Mouse (Mus musculus): ENCODE results near the gene Izumo2. TPM values are rescaled to one million over a fixed set of nuclear protein-coding genes. Genes with fewer than 3 reads are reported as not detected.

Izumo2 gene
- polyA plus RNA-seq, 1 experiment = not detected

DNA sequence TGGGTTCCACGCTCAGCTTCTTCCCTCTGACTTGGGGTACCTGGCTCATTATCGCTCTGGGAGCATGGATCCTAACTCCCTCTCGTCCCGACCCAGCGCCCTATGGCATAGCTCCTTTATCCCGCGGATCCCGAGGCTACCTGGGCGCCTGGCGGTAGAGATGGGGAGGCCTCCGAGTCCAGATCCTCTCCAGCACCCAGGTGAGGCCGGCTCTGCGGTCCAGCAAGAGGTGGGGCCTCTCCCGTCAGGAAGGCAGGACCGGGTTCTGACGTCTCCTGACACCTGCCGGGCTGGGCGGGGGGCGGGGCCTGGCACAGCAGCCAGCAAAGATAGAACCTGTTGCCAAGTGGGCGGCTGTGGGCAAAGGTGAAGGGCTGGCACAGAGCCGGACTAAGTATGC lies 39.4 kb upstream of the Izumo2 start:
- 23% methylated on average over 21 of the region's 21 CpGs for WGBS
- Histone ChIP-seq H3K4me3 (replicated peaks; ENCODE audit: control insufficient read depth, low read depth, low read length) (no peak overlapping the region), H3K27ac (ENCODE audit: control insufficient read depth, insufficient read depth, low read depth, low read length, poor library complexity) (no peak overlapping the region), H3K4me1 (ENCODE audit: control insufficient read depth, insufficient read depth, low read length) (no peaks in the 10 kb centered on the region; the same call in 1 of the 2 replicates)
- TF ChIP-seq CTCF (IDR thresholded peaks at IDR 0.05; ENCODE audit: control insufficient read depth, insufficient read depth, low read length) = no peak
- TF ChIP-seq POLR2A (IDR thresholded peaks at IDR 0.05; ENCODE audit: borderline replicate concordance, control insufficient read depth, low read depth, low read length) = no peak

DNA sequence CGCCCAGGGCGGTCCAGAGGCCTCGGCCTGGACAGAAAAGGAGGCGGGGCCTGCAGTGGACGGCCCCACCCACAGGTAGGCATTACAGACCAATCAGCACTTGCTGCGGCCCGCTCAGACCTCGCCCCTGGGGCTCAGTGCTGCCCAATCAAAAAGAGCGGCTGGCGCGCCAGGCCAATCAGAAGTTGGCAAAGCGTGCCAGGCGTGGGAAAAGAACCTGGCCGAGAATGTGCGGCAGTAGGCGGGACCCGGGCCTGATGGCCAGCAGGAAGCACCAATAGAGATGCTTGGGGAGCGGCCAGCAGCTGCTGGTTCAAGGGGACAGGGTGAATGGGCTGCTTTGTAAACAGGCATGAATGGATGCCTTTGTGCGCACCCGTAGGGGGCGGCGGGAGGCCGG lies 37.7 kb upstream of the Izumo2 start, which contains the start of gene Myh14:
Gene Myh14 (minus strand): TSS at position 41 of the 400 bp plus-strand sequence.
- Histone ChIP-seq H3K4me3 (replicated peaks; ENCODE audit: control insufficient read depth, low read depth, low read length) (no peak within 1 kb of the TSS), H3K4me1 (ENCODE audit: control insufficient read depth, insufficient read depth, low read length) (no peaks in the 10 kb centered on the region; the same call in 1 of the 2 replicates), H3K27ac (ENCODE audit: control insufficient read depth, insufficient read depth, low read depth, low read length, poor library complexity) (no peak within 1 kb of the TSS)
- WGBS = 4% methylated on average over 23 of the region's 23 CpGs
- no peak for TF ChIP-seq CTCF (IDR thresholded peaks at IDR 0.05; ENCODE audit: control insufficient read depth, insufficient read depth, low read length)
- TF ChIP-seq POLR2A (IDR thresholded peaks at IDR 0.05; ENCODE audit: borderline replicate concordance, control insufficient read depth, low read depth, low read length) = no peak

DNA sequence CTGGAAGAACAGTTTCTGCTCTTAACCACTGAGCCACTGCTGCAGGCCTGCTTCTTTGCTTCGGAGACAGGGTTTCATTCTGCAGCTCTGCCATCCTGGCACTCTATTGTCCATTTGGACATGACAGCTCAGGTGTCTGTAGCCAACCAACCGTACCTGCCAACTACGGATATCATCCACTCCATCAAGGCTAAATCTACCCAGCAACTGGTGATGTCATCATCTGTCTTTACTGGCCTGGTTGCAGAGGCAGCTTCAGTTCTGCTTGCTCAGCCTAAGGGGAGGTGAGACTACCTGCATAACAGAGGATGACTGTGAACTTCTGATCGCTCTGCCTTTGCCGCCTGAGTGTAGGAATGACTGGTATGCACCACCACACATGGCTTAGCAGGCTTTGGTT lies 36.3 kb upstream of the Izumo2 start:
- no peak overlapping the region for H3K4me3 ChIP-seq (replicated peaks; ENCODE audit: control insufficient read depth, low read depth, low read length)
- H3K27ac ChIP-seq (ENCODE audit: control insufficient read depth, insufficient read depth, low read depth, low read length, poor library complexity) = no peak overlapping the region
- H3K4me1 ChIP-seq (ENCODE audit: control insufficient read depth, insufficient read depth, low read length) = no peaks in the 10 kb centered on the region; the same call in 1 of the 2 replicates
- 78% methylated on average over 5 of the region's 5 CpGs for WGBS
- TF ChIP-seq CTCF (IDR thresholded peaks at IDR 0.05; ENCODE audit: control insufficient read depth, insufficient read depth, low read length) (no peak), POLR2A (IDR thresholded peaks at IDR 0.05; ENCODE audit: borderline replicate concordance, control insufficient read depth, low read depth, low read length) (no peak)

DNA sequence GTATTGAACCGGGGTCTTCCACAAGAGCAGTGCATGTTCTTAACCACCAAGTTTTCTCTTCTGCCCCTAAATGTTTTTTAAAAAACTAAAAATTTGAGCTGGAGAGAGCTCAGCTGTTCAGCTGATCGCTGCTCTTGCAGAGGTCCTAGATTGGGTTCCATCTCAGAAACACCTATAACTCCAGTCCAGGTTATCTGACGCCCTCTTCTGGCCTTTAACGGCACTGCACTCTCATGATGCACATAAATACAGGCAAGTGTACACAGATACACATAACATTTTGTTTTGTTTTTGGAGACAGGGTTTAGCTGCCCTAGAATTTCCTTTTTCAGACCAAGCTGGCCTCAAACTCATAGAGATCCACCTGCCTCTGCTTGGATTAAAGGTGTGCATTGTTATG lies 34.0 kb upstream of the Izumo2 start:
- TF ChIP-seq POLR2A (IDR thresholded peaks at IDR 0.05; ENCODE audit: borderline replicate concordance, control insufficient read depth, low read depth, low read length) (no peak), CTCF (IDR thresholded peaks at IDR 0.05; ENCODE audit: control insufficient read depth, insufficient read depth, low read length) (no peak)
- Histone ChIP-seq H3K4me1 (ENCODE audit: control insufficient read depth, insufficient read depth, low read length) (no peaks in the 10 kb centered on the region; the same call in 1 of the 2 replicates), H3K4me3 (replicated peaks; ENCODE audit: control insufficient read depth, low read depth, low read length) (no peak overlapping the region), H3K27ac (ENCODE audit: control insufficient read depth, insufficient read depth, low read depth, low read length, poor library complexity) (no peak overlapping the region)
- 63% methylated on average over 4 of the region's 4 CpGs for WGBS

DNA sequence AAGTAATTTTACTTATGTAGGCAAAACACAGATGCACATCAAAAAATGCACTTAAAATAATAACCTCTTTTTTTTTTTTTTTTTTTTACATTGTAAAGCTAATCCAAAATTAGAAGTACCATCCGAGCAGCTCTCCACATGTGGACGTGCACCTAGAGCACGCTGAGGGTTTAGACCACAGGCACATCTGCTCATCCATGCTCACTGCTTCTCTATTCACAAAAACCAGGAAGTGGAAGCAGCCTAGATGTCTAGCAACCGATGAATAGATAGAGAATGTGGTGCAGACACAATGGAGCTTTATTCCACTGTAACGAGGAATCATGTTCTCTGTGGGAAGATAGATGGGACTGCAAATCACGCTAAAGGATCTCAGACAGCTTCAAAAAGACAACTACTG lies 33.4 kb upstream of the Izumo2 start:
- WGBS = 31% methylated on average over 6 of the region's 6 CpGs
- Histone ChIP-seq H3K4me3 (replicated peaks; ENCODE audit: control insufficient read depth, low read depth, low read length) (no peak overlapping the region), H3K4me1 (ENCODE audit: control insufficient read depth, insufficient read depth, low read length) (no peaks in the 10 kb centered on the region; the same call in 1 of the 2 replicates), H3K27ac (ENCODE audit: control insufficient read depth, insufficient read depth, low read depth, low read length, poor library complexity) (no peak overlapping the region)
- no peak for TF ChIP-seq CTCF (IDR thresholded peaks at IDR 0.05; ENCODE audit: control insufficient read depth, insufficient read depth, low read length)
- no peak for TF ChIP-seq POLR2A (IDR thresholded peaks at IDR 0.05; ENCODE audit: borderline replicate concordance, control insufficient read depth, low read depth, low read length)

DNA sequence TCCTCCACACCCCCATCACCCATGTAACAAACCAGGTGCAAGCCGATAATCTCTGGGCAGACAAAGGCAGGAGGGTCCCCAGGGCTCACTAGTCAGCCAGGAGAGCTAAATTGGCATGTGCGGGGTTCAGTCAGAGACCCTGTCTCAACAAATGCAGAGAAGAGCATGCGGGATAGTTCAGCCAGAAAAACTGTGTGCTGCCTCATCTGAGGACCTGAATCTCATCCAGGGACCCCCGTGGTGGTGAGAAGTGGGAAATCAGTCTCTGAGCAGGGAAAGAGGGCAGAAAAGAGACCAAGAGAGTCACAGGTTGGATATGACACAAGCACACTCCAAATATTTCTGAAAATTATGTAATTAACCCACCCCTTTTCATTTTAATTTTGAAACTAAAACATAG lies 32.4 kb upstream of the Izumo2 start:
- no peak overlapping the region for H3K27ac ChIP-seq (ENCODE audit: control insufficient read depth, insufficient read depth, low read depth, low read length, poor library complexity)
- WGBS = 70% methylated on average over 4 of the region's 4 CpGs
- TF ChIP-seq POLR2A (IDR thresholded peaks at IDR 0.05; ENCODE audit: borderline replicate concordance, control insufficient read depth, low read depth, low read length) = no peak
- TF ChIP-seq CTCF (IDR thresholded peaks at IDR 0.05; ENCODE audit: control insufficient read depth, insufficient read depth, low read length) = no peak
- no peaks in the 10 kb centered on the region; the same call in 1 of the 2 replicates for H3K4me1 ChIP-seq (ENCODE audit: control insufficient read depth, insufficient read depth, low read length)
- no peak overlapping the region for H3K4me3 ChIP-seq (replicated peaks; ENCODE audit: control insufficient read depth, low read depth, low read length)

DNA sequence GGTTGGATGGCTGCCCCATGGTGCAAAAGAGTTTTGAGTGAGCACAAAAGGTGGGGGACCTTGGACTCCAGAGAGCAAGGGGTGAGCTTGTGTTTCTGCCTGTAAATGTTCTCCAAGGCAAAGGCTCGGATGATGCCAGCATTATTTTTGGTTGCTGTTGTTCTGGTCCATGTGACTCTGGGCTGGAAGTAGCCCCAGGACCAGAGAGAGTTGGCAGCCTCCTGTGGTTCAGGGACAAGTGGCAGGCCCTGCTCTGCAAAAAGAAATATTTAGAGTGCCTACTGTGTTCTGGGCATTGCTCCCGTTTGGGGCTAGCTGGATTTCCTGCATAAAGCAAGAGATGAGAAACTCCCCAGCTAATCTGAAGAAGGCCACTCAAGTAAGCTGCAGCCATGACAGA lies 31.9 kb upstream of the Izumo2 start:
- H3K27ac ChIP-seq (ENCODE audit: control insufficient read depth, insufficient read depth, low read depth, low read length, poor library complexity) = no peak overlapping the region
- WGBS = 50% methylated on average over 2 of the region's 2 CpGs
- no peak overlapping the region for H3K4me3 ChIP-seq (replicated peaks; ENCODE audit: control insufficient read depth, low read depth, low read length)
- H3K4me1 ChIP-seq (ENCODE audit: control insufficient read depth, insufficient read depth, low read length) = no peaks in the 10 kb centered on the region; the same call in 1 of the 2 replicates
- TF ChIP-seq POLR2A (IDR thresholded peaks at IDR 0.05; ENCODE audit: borderline replicate concordance, control insufficient read depth, low read depth, low read length) (no peak), CTCF (IDR thresholded peaks at IDR 0.05; ENCODE audit: control insufficient read depth, insufficient read depth, low read length) (no peak)

DNA sequence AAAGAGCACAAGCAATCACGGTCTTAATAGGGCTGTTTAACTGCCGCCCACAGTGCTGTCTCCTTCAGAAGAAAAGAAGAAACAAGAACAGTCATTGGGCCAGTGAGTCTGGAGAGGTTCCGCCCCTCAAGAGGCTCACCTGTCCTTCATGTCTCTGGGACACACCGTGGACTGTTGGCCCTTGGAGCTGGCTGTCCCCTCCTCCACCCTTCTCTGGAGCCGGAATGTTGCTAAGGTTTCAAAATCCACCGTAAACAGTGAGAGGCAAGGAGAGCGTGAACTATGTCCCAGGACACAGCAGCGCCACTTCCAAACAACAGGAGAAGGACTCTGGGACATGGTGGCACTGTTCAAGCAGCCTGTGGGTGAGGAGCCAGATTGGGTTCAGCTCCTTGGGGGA lies 24.9 kb upstream of the Izumo2 start:
- no peak overlapping the region for H3K4me3 ChIP-seq (replicated peaks; ENCODE audit: control insufficient read depth, low read depth, low read length)
- no peaks in the 10 kb centered on the region for H3K4me1 ChIP-seq (ENCODE audit: control insufficient read depth, insufficient read depth, low read length)
- H3K27ac ChIP-seq (ENCODE audit: control insufficient read depth, insufficient read depth, low read depth, low read length, poor library complexity) = no peak overlapping the region
- WGBS = 83% methylated on average over 8 of the region's 8 CpGs
- TF ChIP-seq POLR2A (IDR thresholded peaks at IDR 0.05; ENCODE audit: borderline replicate concordance, control insufficient read depth, low read depth, low read length) (no peak), CTCF (IDR thresholded peaks at IDR 0.05; ENCODE audit: control insufficient read depth, insufficient read depth, low read length) (no peak)
